Mouse (Mus musculus) ES-E14 (cell line): Measurements from ENCODE around the gene Clec2i.

Source experiments
- CHD2 ChIP-seq: IDR thresholded peaks from 2 replicates; pipeline ENCODE4 v1.6.1; 2014; ENCODE audit warnings: mild to moderate bottlenecking, low read depth, low read length, inconsistent platforms
- HCFC1 ChIP-seq: IDR thresholded peaks from 2 replicates; pipeline ENCODE4 v1.6.1; 2012; ENCODE audit warnings: low read length, inconsistent platforms, borderline replicate concordance; ENCODE audit not compliant: insufficient read depth
- MAFK ChIP-seq: IDR thresholded peaks from 2 replicates; pipeline ENCODE4 v1.6.1; 2014; ENCODE audit warnings: mild to moderate bottlenecking, low read depth, low read length, inconsistent platforms; ENCODE audit not compliant: insufficient read depth
- ZC3H11A ChIP-seq: IDR thresholded peaks from 2 replicates; pipeline ENCODE4 v1.6.1; 2012; ENCODE audit warnings: low read depth, mild to moderate bottlenecking, inconsistent platforms, low read length, borderline replicate concordance
- ZNF384 ChIP-seq: IDR thresholded peaks from 2 replicates; pipeline ENCODE4 v1.6.1; 2012; ENCODE audit warnings: low read depth, low read length, inconsistent platforms

GRCm38 (mm10) chr6:128857976-128858375, 29.4 kb upstream of the Clec2i start:
- TF ChIP-seq ZC3H11A: no peak
- TF ChIP-seq CHD2: no peak
- no peak for TF ChIP-seq ZNF384
- TF ChIP-seq MAFK: no peak
- TF ChIP-seq HCFC1: no peak
